Mouse (Mus musculus): ENCODE results near the gene Hagh.

Gene Hagh

DNA sequence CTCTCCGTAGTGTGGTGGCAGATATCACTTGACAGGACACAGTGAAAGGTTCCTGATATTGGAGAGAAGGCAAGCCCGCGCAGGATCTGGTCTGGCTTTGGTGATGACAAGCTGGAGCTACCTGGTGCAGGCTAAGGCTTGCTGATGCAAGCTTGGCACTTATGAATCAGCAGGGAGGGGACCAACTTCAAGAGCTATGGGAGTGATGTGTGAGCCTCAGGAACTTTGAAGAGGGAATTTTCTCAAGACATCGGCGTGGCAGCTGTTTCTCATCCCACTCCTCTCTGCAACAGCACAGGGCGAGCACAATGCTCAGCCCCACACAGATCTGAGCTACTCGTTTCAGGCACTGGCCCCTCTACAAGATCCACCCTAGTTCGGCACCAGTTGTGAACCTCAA, at the start of gene Hagh:
Gene Hagh, plus strand, starts transcription at position 302 of the 400 bp plus-strand sequence.
- DNase-seq (ENCODE audit: extremely low spot score, low spot score): no peak

DNA sequence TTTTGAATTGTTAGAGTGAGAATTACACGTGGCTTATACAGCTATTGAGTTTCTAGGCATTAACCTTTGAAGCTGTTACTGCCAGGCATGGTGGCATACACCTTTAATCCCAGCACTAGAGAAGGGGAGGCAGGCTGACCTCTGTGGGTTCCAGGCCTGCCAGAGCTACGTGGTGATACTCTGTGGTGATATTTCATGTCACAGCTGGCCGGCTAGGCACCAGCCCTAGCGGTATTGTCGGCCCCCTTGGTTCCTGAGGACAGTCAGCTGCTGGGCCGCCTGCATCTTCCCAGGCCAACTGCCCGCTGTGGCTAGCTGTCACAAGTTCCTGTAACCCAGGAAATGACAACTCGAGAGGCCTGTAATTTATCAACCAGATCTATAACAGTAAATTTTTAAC, 47.8 kb upstream of the Hagh start:
- DNase-seq (ENCODE audit: extremely low spot score, low spot score): no peak

- no peak for DNase-seq (ENCODE audit: extremely low spot score, low spot score)
Observed at GRCm38 (mm10) chr17:24794791-24795190, 45.2 kb upstream of the Hagh start.

DNA sequence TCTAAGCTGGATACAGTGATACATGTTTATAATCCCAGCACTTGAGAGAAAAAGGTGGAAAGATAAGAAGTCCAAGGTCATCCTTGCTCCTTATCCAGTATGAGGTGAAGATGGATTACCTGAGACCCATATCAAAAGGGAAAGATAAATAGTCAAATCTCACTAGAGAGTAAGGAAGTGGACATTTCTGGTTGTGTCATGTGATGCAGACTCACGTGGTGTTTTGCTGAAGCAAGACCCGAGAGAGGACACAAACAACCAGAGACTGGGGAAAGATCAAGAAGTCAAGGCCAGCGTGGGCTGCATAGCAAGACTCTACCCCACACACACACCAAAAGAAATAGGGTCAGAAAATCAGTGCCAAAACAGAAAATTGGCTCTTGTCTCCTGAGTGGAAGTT, 43.0 kb upstream of the Hagh start:
- DNase-seq (ENCODE audit: extremely low spot score, low spot score): no peak

- no peak for DNase-seq (ENCODE audit: extremely low spot score, low spot score)
Observed at GRCm38 (mm10) chr17:24798229-24798628, 41.7 kb upstream of the Hagh start.

DNA sequence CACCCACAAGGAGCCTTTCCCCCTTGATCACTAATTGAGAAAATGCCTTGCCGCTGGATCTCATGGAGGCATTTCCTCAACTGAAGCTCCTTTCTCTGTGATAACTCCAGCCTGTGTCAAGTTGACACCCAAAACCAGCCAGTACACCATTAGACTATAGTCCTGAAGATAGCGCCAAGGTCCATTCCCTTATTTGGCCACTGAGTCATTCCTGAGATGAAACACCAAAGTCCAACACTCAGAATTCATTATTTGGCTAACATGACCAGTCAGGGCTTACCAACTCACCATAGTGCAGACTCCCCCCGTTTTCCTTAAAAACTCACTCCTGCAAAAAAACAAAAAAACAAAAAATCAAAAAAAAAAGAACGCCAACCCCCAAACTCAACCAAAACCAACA, 40.5 kb upstream of the Hagh start:
- no peak for DNase-seq (ENCODE audit: extremely low spot score, low spot score)

DNA sequence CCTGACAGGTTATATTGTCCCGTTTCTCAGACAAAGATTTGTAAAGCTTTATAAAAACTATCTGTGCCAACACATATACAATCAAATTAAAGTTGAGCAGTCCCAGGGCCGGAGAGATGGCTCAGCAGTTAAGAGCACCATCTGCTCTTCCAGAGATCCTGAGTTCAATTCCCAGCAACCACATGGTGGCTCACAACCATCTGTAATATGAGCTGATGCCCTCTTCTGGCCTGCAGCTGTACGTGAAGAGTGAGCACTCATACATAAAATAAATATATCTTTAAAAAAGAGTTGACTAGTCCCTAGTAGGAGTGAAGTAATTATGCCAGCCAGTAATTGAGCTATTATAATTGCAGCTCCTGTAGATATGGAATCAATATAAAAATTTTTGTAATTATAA, 39.4 kb upstream of the Hagh start:
- no peak for DNase-seq (ENCODE audit: extremely low spot score, low spot score)

DNA sequence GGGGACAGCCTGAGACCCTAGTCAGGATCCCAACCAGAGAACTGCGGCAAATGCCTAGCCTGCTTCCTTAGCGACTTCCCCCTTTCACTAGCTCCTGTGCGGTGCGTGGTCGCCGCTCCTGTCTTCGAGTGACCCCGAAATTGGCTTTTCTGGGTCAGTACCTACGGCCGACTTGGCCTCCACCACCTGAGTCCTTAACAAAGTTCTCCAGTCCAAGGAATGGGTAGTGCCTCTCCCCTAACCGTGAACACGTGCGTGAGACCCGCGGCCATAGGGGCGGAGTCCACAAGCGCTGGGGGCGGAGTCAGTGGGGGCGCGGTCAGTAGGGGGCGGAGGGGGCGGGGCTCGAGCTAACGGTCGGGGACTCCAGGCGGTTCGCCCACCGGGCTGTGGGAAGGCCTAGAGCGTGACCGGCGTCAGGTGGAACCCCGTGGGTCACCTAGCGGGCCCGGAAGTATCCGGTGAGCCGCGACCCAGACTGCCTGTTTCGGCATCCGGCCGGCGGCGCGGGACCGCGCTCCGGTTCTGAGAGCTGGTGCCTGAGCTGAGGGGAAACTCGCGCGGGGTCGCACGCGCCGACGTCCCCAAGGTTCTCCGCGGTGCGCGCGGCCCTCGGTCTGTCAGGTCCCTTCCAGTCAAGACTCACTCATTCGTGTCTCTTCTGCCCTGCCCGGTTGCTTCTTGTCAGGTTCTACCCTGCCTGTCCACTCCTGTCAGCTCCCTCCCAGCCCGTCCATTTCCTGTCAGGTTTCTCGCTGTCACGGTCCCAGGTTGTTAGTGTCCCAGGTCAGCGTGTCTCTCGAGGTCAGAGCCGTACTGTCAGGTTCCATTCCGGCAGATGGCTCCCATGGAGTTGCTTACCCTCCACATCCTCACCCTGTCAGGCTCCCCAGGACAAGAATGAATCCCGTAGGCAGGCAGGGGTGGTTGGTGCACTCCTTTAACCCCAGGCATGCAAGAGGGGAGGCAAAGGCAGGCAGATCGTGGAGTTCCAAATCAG, 35.7 kb upstream of the Hagh start, which contains the start of gene Meiob:
Gene Meiob, plus strand, starts transcription at position 338 of the 1,000 bp plus-strand sequence.
- DNase-seq (ENCODE audit: extremely low spot score, low spot score): peak; percentile 87

GRCm38 (mm10) chr17:24811211-24811610, 28.7 kb upstream of the Hagh start:
- no peak for DNase-seq (ENCODE audit: extremely low spot score, low spot score)

DNA sequence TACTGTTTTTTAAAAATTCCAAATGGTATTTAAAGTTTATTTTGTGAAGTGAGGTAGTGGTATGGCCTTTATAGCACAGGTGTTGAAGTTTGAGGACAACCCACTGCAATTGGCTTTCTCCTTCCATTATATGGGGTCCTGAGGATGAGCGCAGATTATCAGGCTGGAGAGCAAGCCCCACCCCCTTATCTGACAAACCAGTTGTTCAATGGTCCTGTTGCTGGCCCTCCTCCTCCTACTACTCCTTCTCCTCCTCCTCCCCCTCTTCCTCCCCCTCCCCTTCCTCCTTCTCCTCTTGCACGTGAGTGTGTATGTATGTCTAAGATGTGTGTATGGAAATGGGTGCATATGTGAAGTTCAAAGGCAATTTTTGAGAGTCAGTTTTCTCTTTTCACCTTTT, 27.7 kb upstream of the Hagh start:
- DNase-seq (ENCODE audit: extremely low spot score, low spot score): no peak

DNA sequence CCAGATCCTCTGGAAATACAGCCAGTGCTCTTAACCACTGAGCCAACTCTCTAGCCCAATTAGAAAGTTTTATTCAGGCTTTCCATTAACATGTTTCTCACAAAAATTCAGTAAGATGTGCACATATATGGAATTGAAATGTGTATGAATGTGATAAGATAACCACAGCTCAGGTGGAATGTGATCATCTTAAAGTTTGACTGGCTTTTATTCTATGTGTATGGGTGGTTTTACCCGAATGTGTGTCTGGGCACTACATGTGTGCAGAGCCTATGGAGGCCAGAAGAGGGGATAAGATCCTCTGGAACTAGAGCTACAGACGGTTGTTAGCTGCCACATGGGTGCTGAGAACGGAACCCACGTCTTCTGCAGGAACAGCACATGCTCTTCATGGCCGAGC, 24.7 kb upstream of the Hagh start:
- no peak for DNase-seq (ENCODE audit: extremely low spot score, low spot score)

GRCm38 (mm10) chr17:24817503-24817902, 22.4 kb upstream of the Hagh start:
- DNase-seq (ENCODE audit: extremely low spot score, low spot score): no peak

DNA sequence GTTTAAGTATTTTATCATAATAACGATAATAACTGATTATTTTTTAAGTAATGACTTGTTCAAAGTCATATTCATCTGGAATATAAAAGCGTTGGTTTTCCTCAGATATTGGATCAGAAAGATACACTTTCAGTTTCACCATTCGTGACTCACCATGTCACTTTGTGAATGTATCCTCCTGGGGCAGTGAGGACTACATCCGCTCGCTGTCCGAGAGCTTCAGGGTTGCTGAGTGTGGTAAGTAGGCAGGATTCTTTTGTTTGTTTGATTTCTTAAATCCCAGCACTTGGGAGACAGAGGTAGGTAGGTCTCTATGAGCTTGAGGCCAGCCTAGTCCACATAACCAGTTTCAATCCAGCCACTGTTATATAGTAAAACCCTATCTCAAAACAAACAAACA, 21.8 kb upstream of the Hagh start:
- DNase-seq (ENCODE audit: extremely low spot score, low spot score): no peak

DNA sequence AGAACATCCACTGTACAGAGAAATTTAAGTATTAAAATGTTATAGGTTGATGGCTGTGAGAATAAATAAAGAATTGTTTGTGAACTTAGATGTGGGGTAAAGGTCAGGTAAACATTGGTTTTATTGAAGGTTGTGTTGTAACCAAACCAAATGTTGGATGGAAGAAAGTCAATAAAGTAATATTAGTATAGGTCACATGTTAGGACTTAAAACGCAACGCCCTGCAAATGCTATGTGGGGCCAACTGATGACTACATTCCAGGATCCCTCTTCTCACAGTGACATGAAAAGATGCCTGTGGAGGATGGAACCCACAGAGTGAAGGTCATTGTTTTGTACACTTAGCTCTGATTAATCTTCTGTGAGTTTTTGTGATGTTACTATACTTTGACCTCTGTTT, 20.5 kb upstream of the Hagh start:
- DNase-seq (ENCODE audit: extremely low spot score, low spot score): no peak

DNA sequence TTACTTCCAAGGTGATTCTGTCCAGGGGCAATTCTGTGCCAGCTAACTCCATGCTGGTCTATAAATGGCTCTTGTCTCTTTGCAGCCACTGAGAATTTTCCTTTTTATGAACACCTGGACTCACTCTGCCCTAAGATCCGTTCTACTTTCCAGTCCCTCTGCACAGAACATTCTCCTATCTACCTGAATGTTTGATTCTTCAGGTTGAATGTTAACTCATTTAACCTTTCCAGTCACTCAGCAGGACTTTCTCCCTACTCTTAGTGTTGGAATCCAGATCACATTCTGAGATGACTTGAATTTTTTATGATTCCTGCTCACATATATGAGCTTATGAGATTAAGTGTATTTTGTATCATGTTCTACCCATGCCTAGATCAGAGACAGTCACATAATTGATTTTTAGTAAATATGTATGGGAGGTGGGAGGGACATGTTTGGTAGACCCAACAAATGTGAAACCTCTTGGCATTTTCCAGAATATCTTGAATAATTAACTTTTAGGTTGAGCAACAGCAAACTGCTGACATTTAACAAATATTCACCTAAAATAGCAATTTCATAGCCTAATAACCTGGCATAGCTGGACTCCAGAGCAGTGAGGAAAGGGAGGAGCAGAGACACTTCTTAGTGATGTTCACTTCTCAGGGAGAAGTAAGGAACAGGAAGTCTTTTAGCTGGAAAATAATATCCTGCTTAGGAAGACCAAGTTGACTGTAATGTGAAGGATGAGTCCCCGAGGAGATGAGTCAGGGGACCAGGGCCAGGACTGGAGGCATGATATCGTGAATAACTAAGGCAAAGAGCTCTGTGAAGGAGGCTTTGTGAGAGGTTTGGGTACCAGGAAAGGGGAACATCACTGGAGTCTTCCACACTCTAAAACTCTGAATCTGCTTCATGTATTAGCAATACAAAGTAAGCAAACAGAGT, 18.3 kb upstream of the Hagh start:
- no peak for DNase-seq (ENCODE audit: extremely low spot score, low spot score)

DNA sequence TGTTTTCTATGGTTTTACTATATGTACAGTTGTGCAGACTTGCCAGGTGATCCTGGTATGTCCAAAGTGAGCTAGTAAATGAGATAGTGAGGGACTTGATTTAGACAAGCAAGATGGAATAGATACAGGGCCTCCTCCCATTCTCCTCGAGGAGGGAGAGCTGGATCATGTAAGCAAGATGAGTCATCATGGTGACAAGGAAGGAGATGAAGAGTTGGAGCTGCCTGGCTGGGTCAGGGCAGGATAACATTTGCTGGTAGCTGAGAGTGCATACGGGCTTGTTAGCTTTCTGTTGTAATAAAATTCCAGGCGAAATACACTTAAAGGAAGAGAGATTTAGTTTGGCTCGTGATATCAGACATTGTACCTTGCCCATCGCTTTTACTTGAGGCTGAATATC, 398 bp downstream of the Hagh start:
- DNase-seq (ENCODE audit: extremely low spot score, low spot score): no peak

GRCm38 (mm10) chr17:24841133-24841532, 1.2 kb downstream of the Hagh start:
- DNase-seq (ENCODE audit: extremely low spot score, low spot score): no peak

DNA sequence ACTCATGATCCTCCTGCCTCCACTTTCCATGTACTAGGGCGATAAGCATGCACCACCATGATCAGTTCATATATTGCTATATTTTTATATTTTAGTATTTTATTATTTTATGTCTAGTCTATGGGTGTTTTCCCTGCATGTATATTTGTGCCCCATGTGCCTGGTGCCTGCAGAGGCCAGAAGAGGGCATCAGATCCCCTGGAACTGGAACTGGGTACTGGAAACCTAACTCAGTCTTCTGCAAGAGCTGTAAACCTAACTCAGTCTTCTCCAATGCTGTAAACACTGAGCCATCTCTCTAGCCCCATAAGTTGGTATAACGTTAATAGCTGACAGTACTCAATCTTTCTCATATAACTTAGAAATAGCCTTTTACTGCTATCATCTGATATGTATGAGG, 2.7 kb downstream of the Hagh start:
- no peak for DNase-seq (ENCODE audit: extremely low spot score, low spot score)

DNA sequence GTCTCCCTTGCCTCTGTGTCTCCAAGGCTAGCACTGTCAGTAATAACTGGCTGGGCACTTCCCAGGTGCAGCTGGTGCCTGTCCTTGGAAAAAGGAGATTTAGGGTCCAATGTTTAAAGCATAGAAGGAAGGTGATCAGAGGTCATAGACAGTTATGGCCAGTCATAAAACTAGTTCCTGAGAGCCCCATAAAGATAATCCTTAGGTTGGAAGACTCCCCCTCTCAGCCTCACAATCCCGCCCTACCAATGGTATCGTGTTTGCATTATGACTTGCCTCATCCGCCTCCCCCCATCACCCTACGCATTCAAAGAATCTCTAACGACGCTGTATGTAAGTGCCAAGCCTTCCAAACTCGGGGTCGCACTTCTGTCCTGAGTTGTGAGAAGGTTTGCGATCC, 4.6 kb downstream of the Hagh start:
- no peak for DNase-seq (ENCODE audit: extremely low spot score, low spot score)

GRCm38 (mm10) chr17:24847386-24847785, 7.4 kb downstream of the Hagh start:
- no peak for DNase-seq (ENCODE audit: extremely low spot score, low spot score)

GRCm38 (mm10) chr17:24848600-24849031, 8.7 kb downstream of the Hagh start:
- DNase-seq (ENCODE audit: extremely low spot score, low spot score): no peak

GRCm38 (mm10) chr17:24849733-24850064, 9.8 kb downstream of the Hagh start:
- no peak for DNase-seq (ENCODE audit: extremely low spot score, low spot score)

Data from neural tube, embryonic 10.5 days (tissue).